In genomic region chr13:36401011-36401410, GRCm38 (mm10) we compare ENCODE assay signal across 12 mouse cellular contexts.
A peak's percentile ranks its signal among the peaks of the same experiment; 100 is the strongest.
DNase-seq lines count a peak whose midpoint lies in the region.
"Had no signal": no experiment of that assay in that cellular context is flagged by ENCODE, and none has a peak within 500 bp of the region (broad histone marks: within the 10 kb centered on the region; RNA-seq: fewer than 3 reads in every experiment).

No protein-coding gene starts in this region.

- peak; percentile 18 to 44 for DNase-seq in cerebellum, postnatal 14 days
- no peak for DNase-seq in cerebellum, adult 11 months
- peak; percentile 19 to 24 for DNase-seq in layer of hippocampus, postnatal 10 days (ENCODE audit: low spot score in 2 of 2)
- DNase-seq in layer of hippocampus, adult 18-20 months (ENCODE audit: low spot score in 2 of 2), result no peak
- peak; percentile 5 for DNase-seq in lung, postnatal 10 days
- no peak for DNase-seq in lung, postnatal 25 days (ENCODE audit: low spot score)
- peak; percentile 3 for DNase-seq in Muller cell, postnatal 12 days (ENCODE audit: inconsistent ontology term)
- DNase-seq: adrenal gland, postnatal 14 days; cerebellum, adult 18-20 months; cerebellum, adult 9-11 months; gastrocnemius, postnatal 14 days; heart, postnatal 4 days had no signal

Comparison
In these comparisons a context has a peak if more than half of its experiments do, and no peak if none do; other contexts are left out.
1. DNase-seq: peak in cerebellum, postnatal 14 days (2 of 2), layer of hippocampus, postnatal 10 days (2 of 2), lung, postnatal 10 days (single experiment) and Muller cell, postnatal 12 days (single experiment); none in cerebellum, adult 11 months (single experiment), layer of hippocampus, adult 18-20 months (0 of 2) and lung, postnatal 25 days (single experiment).